Mouse (Mus musculus) heart, adult 2 months (tissue): ENCODE data around the gene Fubp1. TPM values are rescaled to one million over a fixed set of nuclear protein-coding genes. Genes with fewer than 3 reads are reported as not detected.

Experiments
- DNase-seq, 2 experiments: peaks; one replicate each; pipeline ENCODE4 v3.0.0; 2021
- H3K27ac ChIP-seq: fragments of 200-600 bp; 2 replicates; pipeline ENCODE4 v1.8.1; 2022
- H3K27me3 ChIP-seq: fragments of 200-500 bp; 2 replicates; pipeline ENCODE4 v1.6.1; 2012; ENCODE audit warnings: mild to moderate bottlenecking, low read length, inconsistent platforms, mixed read lengths; ENCODE audit not compliant: control insufficient read depth, insufficient read depth
- H3K36me3 ChIP-seq: fragments of 200-500 bp; 2 replicates; pipeline ENCODE4 v1.6.1; 2012; ENCODE audit warnings: low read length, inconsistent platforms; ENCODE audit not compliant: control insufficient read depth, insufficient read depth
- H3K4me1 ChIP-seq: fragments of 200-500 bp; 2 replicates; pipeline ENCODE4 v1.6.1; 2011; ENCODE audit warnings: low read length; ENCODE audit not compliant: control insufficient read depth, insufficient read depth
- H3K4me3 ChIP-seq: fragments of 200-600 bp; 2 replicates; pipeline ENCODE4 v1.8.1; 2022
- H3K79me2 ChIP-seq: fragments of 200-500 bp; replicated peaks from 2 replicates; pipeline ENCODE4 v1.6.1; 2012; ENCODE audit warnings: mild to moderate bottlenecking, inconsistent platforms, low read length, moderate library complexity, mixed read lengths; ENCODE audit not compliant: control insufficient read depth, insufficient read depth
- H3K9ac ChIP-seq: fragments of 200-500 bp; 2 replicates; pipeline ENCODE4 v1.6.1; 2012; ENCODE audit warnings: low read depth, mild to moderate bottlenecking, control low read depth, inconsistent platforms, low read length, mixed read lengths
- CTCF ChIP-seq: fragments of 200-600 bp; IDR thresholded peaks from 2 replicates; pipeline ENCODE4 v1.8.1; 2022; ENCODE audit warnings: antibody characterized with exemption, mild to moderate bottlenecking, moderate library complexity
- EP300 ChIP-seq: fragments of 200-500 bp; IDR thresholded peaks from 2 replicates; pipeline ENCODE4 v1.6.1; 2011; ENCODE audit warnings: low read depth, low read length, control low read depth; ENCODE audit not compliant: insufficient read depth
- POLR2A ChIP-seq: fragments of 200-500 bp; IDR thresholded peaks from 2 replicates; pipeline ENCODE4 v1.6.1; 2011; ENCODE audit warnings: mild to moderate bottlenecking, low read depth, low read length, control low read depth; ENCODE audit not compliant: insufficient read depth
- WGBS: fragments of 180-500 bp; shearing (Covaris S2); methylation state at CpG from one replicate; pipeline ENCODE4 v1.1.7; 2018; 5-methylcytosine and 5-hydroxymethylcytosine counted together
- intact Hi-C: fragments of 180-260 bp; cut with DNase I; formaldehyde crosslinking; loops from one replicate; pipeline ENCODE4 v1.15.1; 2025
- polyA plus RNA-seq: library from polyadenylated mRNA; depleted of rRNA; stranded (reverse); fragments of >200 nt; gene quantifications from 2 replicates; pipeline ENCODE4 v1.2.3, GENCODE M21; 2012
- total RNA-seq, 2 experiments: library from RNA; stranded (reverse); gene quantifications; 2 replicates each; pipeline ENCODE4 v1.2.3; 2021

The Fubp1 gene
- total and polyA plus RNA-seq, 3 experiments = 39.4 to 58.0 (median 54.2) TPM

GRCm38 (mm10) chr3:152189306-152189705 is 20.9 kb upstream of the Fubp1 start:
- H3K36me3 ChIP-seq = peaks cover 37% of the 10 kb centered on the region
- no peak for DNase-seq
- peaks cover 8% of the 10 kb centered on the region for H3K4me1 ChIP-seq
- TF ChIP-seq POLR2A (no peak), EP300 (no peak), CTCF (no peak)
- WGBS = 27% methylated on average over 4 of the region's 4 CpGs
- intact Hi-C loops = no loop called here
- H3K4me3 ChIP-seq = peak overlapping the region; percentile 68
- H3K79me2 ChIP-seq = peaks cover 2% of the 10 kb centered on the region; the same call in 1 of the 2 replicates
- no peaks in the 10 kb centered on the region for H3K27me3 ChIP-seq
- H3K27ac ChIP-seq = peak overlapping the region; percentile 86
- H3K9ac ChIP-seq = peak overlapping the region; percentile 70

GRCm38 (mm10) chr3:152190679-152191477 is 19.3 kb upstream of the Fubp1 start:
- peaks cover 26% of the 10 kb centered on the region for H3K36me3 ChIP-seq
- H3K4me1 ChIP-seq = peaks cover 8% of the 10 kb centered on the region
- H3K27me3 ChIP-seq = no peaks in the 10 kb centered on the region
- intact Hi-C loops = no loop called here
- WGBS = 27% methylated on average over 9 of the region's 9 CpGs
- H3K9ac ChIP-seq = peak overlapping the region; percentile 64
- DNase-seq = peak; percentile 34 to 43
- TF ChIP-seq CTCF (no peak), POLR2A (no peak), EP300 (no peak)
- H3K4me3 ChIP-seq = peak overlapping the region; percentile 68
- no peaks in the 10 kb centered on the region; the same call in 1 of the 2 replicates for H3K79me2 ChIP-seq
- H3K27ac ChIP-seq = peak overlapping the region; percentile 86

- peak overlapping the region; percentile 68 for H3K4me3 ChIP-seq
- no peaks in the 10 kb centered on the region; the same call in 1 of the 2 replicates for H3K79me2 ChIP-seq
- H3K27me3 ChIP-seq = no peaks in the 10 kb centered on the region
- TF ChIP-seq CTCF (no peak), POLR2A (peak; percentile 69), EP300 (peak; percentile 57; the same call in 1 of the 2 replicates)
- peak overlapping the region; percentile 86 for H3K27ac ChIP-seq
- 0% methylated on average over 6 of the region's 6 CpGs for WGBS
- intact Hi-C loops = loop anchor here (2.0 kb wide), 3 partner anchors 47 to 77 kb away; no protein-coding TSS in a partner anchor
- peaks cover 7% of the 10 kb centered on the region for H3K4me1 ChIP-seq
- peak; percentile 60 to 71 for DNase-seq
- peak overlapping the region; percentile 92 for H3K9ac ChIP-seq
- H3K36me3 ChIP-seq = peaks cover 17% of the 10 kb centered on the region
Observed at GRCm38 (mm10) chr3:152191791-152192237, 18.4 kb upstream of the Fubp1 start.

- peaks cover 3% of the 10 kb centered on the region for H3K4me1 ChIP-seq
- H3K79me2 ChIP-seq = no peaks in the 10 kb centered on the region
- WGBS = 2% methylated on average over 11 of the region's 11 CpGs
- peak overlapping the region; percentile 68 for H3K4me3 ChIP-seq
- intact Hi-C loops = loop anchor here (2.0 kb wide), 3 partner anchors 48 to 78 kb away; no protein-coding TSS in a partner anchor
- DNase-seq = no peak
- TF ChIP-seq EP300 (no peak), POLR2A (no peak), CTCF (no peak)
- H3K27me3 ChIP-seq = no peaks in the 10 kb centered on the region
- peaks cover 16% of the 10 kb centered on the region for H3K36me3 ChIP-seq
- peak overlapping the region; percentile 86 for H3K27ac ChIP-seq
- peak overlapping the region; percentile 92 for H3K9ac ChIP-seq
Observed at GRCm38 (mm10) chr3:152192238-152192931, 17.8 kb upstream of the Fubp1 start.

GRCm38 (mm10) chr3:152193177-152193576 is 17.0 kb upstream of the Fubp1 start:
- H3K4me3 ChIP-seq = peak overlapping the region; percentile 68
- TF ChIP-seq EP300 (no peak), CTCF (no peak), POLR2A (no peak)
- H3K27ac ChIP-seq = peak overlapping the region; percentile 86
- H3K27me3 ChIP-seq = no peaks in the 10 kb centered on the region
- peaks cover 3% of the 10 kb centered on the region for H3K4me1 ChIP-seq
- intact Hi-C loops = loop anchor here (1.0 to 2.0 kb wide), 4 partner anchors 17 to 78 kb away; partner anchors contain the start of genes Dnajb4 and Fubp1
- DNase-seq = no peak
- no peaks in the 10 kb centered on the region for H3K79me2 ChIP-seq
- under 1% methylated on average over 7 of the region's 7 CpGs for WGBS
- peak overlapping the region; percentile 58 for H3K9ac ChIP-seq
- H3K36me3 ChIP-seq = peaks cover 13% of the 10 kb centered on the region
